Mouse (Mus musculus) megakaryocyte, adult 5-6 weeks (primary cell): ENCODE measurements around the gene Gsk3a. TPM values are rescaled to one million over a fixed set of nuclear protein-coding genes. Genes with fewer than 3 reads are reported as not detected.

Experiments
- ATAC-seq: 2 replicates; pipeline ENCODE4 v1.8.0; 2016; ENCODE audit warnings: mild to moderate bottlenecking, inconsistent platforms; ENCODE audit not compliant: poor library complexity, severe bottlenecking
- total RNA-seq, 2 experiments: library from RNA; stranded (forward) in 1 of 2; stranded (reverse) in 1 of 2; fragments of 153-499, 151-499 nt in 1 of 2; fragments of 221-1000, 200-1000 nt in 1 of 2; gene quantifications; 2 replicates each; pipeline versions ENCODE4 v1.2.3 to v1.2.4; 2015 to 2017

The Gsk3a gene
- total RNA-seq, 2 experiments from 2014 or later: 58.7 to 90.2 TPM

GRCm38 (mm10) chr7:25227523-25228300, 9.9 kb downstream of the Gsk3a start:
- no peak for ATAC-seq

GRCm38 (mm10) chr7:25222275-25222967, 15.2 kb downstream of the Gsk3a start:
- no peak for ATAC-seq

GRCm38 (mm10) chr7:25221102-25221883, 16.4 kb downstream of the Gsk3a start, which contains the start of gene Zfp526:
Zfp526 (plus strand) TSS chr7:25221425.
- peak; percentile 72 for ATAC-seq

- ATAC-seq: 0 out of 2 replicates have a peak, but pooled peaks have one; percentile 5
These were observed 17.1 kb downstream of the Gsk3a start, which contains the start of gene Dedd2 for GRCm38 (mm10) chr7:25220457-25221101. Dedd2 (minus strand) TSS chr7:25220615.

GRCm38 (mm10) chr7:25219756-25220456, 17.7 kb downstream of the Gsk3a start:
- ATAC-seq: peak; percentile 70

- no peak for ATAC-seq
These were observed 18.3 kb downstream of the Gsk3a start for GRCm38 (mm10) chr7:25219416-25219750.

GRCm38 (mm10) chr7:25218705-25219415, 18.8 kb downstream of the Gsk3a start:
- peak; percentile 4; the same call in 1 of the 2 replicates for ATAC-seq

GRCm38 (mm10) chr7:25217653-25218395, 19.8 kb downstream of the Gsk3a start:
- ATAC-seq: peak; percentile 43

GRCm38 (mm10) chr7:25214172-25214571, 23.5 kb downstream of the Gsk3a start:
- ATAC-seq: no peak

- ATAC-seq: peak; percentile 61
These were observed 24.6 kb downstream of the Gsk3a start for GRCm38 (mm10) chr7:25213099-25213498.

GRCm38 (mm10) chr7:25210482-25210881, 27.2 kb downstream of the Gsk3a start:
- ATAC-seq: no peak

- no peak for ATAC-seq
These were observed 28.5 kb downstream of the Gsk3a start for GRCm38 (mm10) chr7:25209161-25209622.

GRCm38 (mm10) chr7:25206094-25206830, 31.4 kb downstream of the Gsk3a start:
- ATAC-seq: peak; percentile 33; the same call in 1 of the 2 replicates

GRCm38 (mm10) chr7:25205355-25206093, 32.1 kb downstream of the Gsk3a start:
- peak; percentile 81 for ATAC-seq

- ATAC-seq: no peak
These were observed 34.0 kb downstream of the Gsk3a start for GRCm38 (mm10) chr7:25203624-25204023.

GRCm38 (mm10) chr7:25197384-25198018, 40.1 kb downstream of the Gsk3a start:
- no peak for ATAC-seq

- ATAC-seq: no peak
These were observed 41.5 kb downstream of the Gsk3a start for GRCm38 (mm10) chr7:25196107-25196506.
